Mouse (Mus musculus) forebrain, embryonic 11.5 days (tissue): ENCODE results near the gene Gm5475. TPM values are rescaled to one million over a fixed set of nuclear protein-coding genes. Genes with fewer than 3 reads are reported as not detected.
A peak's percentile ranks its signal among the peaks of the same experiment; 100 is the strongest.

ENCODE experiments used
- ATAC-seq: fragments of 200-750 bp; cut with Nextera tagmentation; replicated peaks from 2 replicates; pipeline ENCODE4 v1.8.0; 2017; ENCODE audit warnings: moderate TSS enrichment; ENCODE audit not compliant: low FRiP score
- DNase-seq: peaks from one replicate; pipeline ENCODE4 v3.0.0-alpha.2; 2017; ENCODE audit warnings: low spot score
- H3K27ac ChIP-seq: fragments of 300-500 bp; sonication (generic); 2 replicates; pipeline ENCODE4 v1.5.1; 2014; ENCODE audit warnings: low read depth, low read length
- H3K27me3 ChIP-seq: fragments of 300-500 bp; sonication (generic); 2 replicates; pipeline ENCODE4 v1.6.1; 2014; ENCODE audit warnings: mild to moderate bottlenecking, low read length, mixed read lengths; ENCODE audit not compliant: control insufficient read depth, insufficient read depth
- H3K36me3 ChIP-seq: fragments of 300-500 bp; sonication (generic); 2 replicates; pipeline ENCODE4 v1.6.1; 2014; ENCODE audit warnings: mild to moderate bottlenecking, low read length, moderate library complexity, mixed read lengths; ENCODE audit not compliant: control insufficient read depth, insufficient read depth
- H3K4me1 ChIP-seq: fragments of 300-500 bp; sonication (generic); replicated peaks from 2 replicates; pipeline ENCODE4 v1.6.1; 2014; ENCODE audit warnings: low read length, mixed read lengths; ENCODE audit not compliant: control insufficient read depth, insufficient read depth
- H3K4me2 ChIP-seq: fragments of 300-500 bp; sonication (generic); 2 replicates; pipeline ENCODE4 v1.6.1; 2014; ENCODE audit warnings: low read depth, mild to moderate bottlenecking, low read length, moderate library complexity, mixed read lengths; ENCODE audit not compliant: severe bottlenecking
- H3K4me3 ChIP-seq: fragments of 300-500 bp; sonication (generic); 2 replicates; pipeline ENCODE4 v1.5.1; 2014; ENCODE audit warnings: low read depth, low read length
- H3K9ac ChIP-seq: fragments of 300-500 bp; sonication (generic); 2 replicates; pipeline ENCODE4 v1.6.1; 2014; ENCODE audit warnings: low read length
- H3K9me3 ChIP-seq: fragments of 300-500 bp; sonication (generic); 2 replicates; pipeline ENCODE4 v1.6.1; 2016; ENCODE audit warnings: low read length, mixed read lengths; ENCODE audit not compliant: control insufficient read depth
- WGBS: fragments of 180-500 bp; shearing (Covaris S2); extraction: QIAGEN DNeasy Blood & Tissue Kit; methylation state at CpG from one replicate; pipeline ENCODE4 v1.1.7; 2014; 5-methylcytosine and 5-hydroxymethylcytosine counted together
- polyA plus RNA-seq: library from polyadenylated mRNA; unstranded; fragments of >200 nt; fragmentation: Nextera tagmentation; extraction: Ambion mirVana; gene quantifications from 2 replicates; pipeline ENCODE4 v1.2.1, GENCODE M21; 2014

The Gm5475 gene
- polyA plus RNA-seq, 1 experiment from 2014 or later = not detected

DNA sequence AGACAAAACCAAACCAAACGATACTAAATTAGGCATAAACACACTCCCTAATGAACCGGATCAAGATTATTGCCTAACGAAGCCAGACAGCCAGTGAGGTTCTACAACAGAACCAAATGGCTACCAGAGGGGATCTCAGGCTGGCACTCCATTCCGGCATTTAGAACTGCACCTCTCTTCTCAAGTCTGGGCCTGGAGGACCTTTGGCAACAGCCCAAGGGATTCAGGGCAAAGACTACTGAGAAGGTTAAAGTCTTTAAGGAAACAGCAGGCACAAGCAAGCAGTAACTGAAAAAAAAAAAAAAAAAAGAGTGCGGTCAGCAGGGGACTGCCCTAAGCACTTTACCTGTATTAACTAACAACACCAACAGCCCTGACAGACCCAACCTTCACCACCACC is 40.1 kb downstream of the Gm5475 start:
- Histone ChIP-seq H3K9me3 (no peaks in the 10 kb centered on the region), H3K36me3 (no peaks in the 10 kb centered on the region), H3K4me1 (no peaks in the 10 kb centered on the region), H3K4me3 (no peak overlapping the region), H3K27ac (no peak overlapping the region), H3K4me2 (no peak overlapping the region), H3K9ac (no peak overlapping the region), H3K27me3 (no peaks in the 10 kb centered on the region)
- 76% methylated on average over 5 of the region's 5 CpGs for whole genome bisulfite sequencing
- no peak for DNase-seq
- ATAC-seq = no peak

DNA sequence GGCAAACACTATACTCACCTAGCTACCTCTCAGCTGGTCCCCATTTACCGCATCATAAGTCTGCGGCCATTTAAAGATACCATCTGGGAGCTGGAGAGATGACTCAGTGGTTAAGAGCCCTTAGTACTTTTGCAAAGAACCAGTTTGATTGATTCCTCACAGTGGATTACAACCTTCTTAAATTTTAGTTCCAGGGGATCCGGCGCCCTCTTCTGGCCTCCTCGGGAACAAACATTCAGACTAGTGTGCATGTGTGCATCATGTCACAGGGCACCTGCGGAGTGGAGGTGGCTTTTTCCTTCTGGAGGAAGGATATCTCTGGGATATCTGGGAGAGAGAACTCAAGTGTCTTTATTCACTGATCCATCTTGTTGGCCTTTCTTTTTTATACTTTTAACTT is 41.8 kb downstream of the Gm5475 start:
- Histone ChIP-seq H3K9ac (no peak overlapping the region), H3K9me3 (no peaks in the 10 kb centered on the region), H3K27ac (no peak overlapping the region), H3K36me3 (no peaks in the 10 kb centered on the region), H3K4me2 (no peak overlapping the region), H3K4me1 (0 out of 2 replicates have a peak, but pooled peaks cover 2% of the 10 kb centered on the region), H3K4me3 (no peak overlapping the region), H3K27me3 (no peaks in the 10 kb centered on the region)
- DNase-seq (peak; percentile 73), ATAC-seq (no peak)
- WGBS = 29% methylated on average over 6 of the region's 6 CpGs

DNA sequence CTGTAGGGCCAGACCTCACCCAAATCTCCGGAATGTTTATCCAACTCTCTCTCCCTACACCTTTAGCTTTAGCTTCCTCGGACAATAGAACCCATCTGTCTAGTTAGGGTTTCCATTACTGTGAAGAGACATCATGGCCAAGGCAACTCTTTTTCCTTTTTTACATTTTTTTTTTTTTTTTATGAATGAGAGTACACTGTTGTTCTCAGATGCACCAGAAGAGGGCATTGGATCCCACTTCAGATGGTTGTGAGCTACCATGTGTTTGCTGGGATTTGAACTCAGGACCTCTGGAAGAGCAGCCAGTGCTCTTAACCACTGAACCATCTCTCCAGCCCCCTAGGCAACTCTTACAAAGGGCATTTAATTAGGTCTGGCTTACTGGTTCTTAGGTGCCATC is 43.5 kb downstream of the Gm5475 start:
- ATAC-seq (no peak), DNase-seq (no peak)
- Histone ChIP-seq H3K9ac (no peak overlapping the region), H3K4me3 (no peak overlapping the region), H3K4me1 (peaks cover 6% of the 10 kb centered on the region), H3K9me3 (no peaks in the 10 kb centered on the region), H3K27ac (no peak overlapping the region), H3K4me2 (no peak overlapping the region), H3K27me3 (no peaks in the 10 kb centered on the region), H3K36me3 (no peaks in the 10 kb centered on the region)
- WGBS = 80% methylated on average over 2 of the region's 2 CpGs

DNA sequence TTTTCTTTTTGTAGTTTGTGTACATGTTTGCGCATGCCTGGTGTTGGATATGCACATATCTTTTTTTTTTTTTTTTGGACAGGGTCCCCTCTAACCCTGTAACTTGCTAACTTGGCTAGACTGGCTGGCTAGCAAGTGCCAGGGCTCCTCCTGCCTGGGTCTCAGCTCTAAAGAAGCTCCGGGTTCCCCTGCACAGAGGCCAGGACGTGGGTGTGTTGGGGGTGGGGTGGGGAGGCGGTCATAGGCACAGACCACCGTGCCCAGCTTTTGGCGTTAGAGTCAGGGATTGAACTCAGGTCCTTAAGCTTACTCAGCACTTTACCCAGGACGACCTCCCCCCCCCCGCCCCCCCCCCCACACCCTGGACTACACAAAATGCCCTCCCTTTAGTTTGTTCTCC is 45.8 kb downstream of the Gm5475 start:
- Histone ChIP-seq H3K27ac (no peak overlapping the region), H3K9ac (no peak overlapping the region)
- WGBS = 40% methylated on average over 8 of the region's 8 CpGs

DNA sequence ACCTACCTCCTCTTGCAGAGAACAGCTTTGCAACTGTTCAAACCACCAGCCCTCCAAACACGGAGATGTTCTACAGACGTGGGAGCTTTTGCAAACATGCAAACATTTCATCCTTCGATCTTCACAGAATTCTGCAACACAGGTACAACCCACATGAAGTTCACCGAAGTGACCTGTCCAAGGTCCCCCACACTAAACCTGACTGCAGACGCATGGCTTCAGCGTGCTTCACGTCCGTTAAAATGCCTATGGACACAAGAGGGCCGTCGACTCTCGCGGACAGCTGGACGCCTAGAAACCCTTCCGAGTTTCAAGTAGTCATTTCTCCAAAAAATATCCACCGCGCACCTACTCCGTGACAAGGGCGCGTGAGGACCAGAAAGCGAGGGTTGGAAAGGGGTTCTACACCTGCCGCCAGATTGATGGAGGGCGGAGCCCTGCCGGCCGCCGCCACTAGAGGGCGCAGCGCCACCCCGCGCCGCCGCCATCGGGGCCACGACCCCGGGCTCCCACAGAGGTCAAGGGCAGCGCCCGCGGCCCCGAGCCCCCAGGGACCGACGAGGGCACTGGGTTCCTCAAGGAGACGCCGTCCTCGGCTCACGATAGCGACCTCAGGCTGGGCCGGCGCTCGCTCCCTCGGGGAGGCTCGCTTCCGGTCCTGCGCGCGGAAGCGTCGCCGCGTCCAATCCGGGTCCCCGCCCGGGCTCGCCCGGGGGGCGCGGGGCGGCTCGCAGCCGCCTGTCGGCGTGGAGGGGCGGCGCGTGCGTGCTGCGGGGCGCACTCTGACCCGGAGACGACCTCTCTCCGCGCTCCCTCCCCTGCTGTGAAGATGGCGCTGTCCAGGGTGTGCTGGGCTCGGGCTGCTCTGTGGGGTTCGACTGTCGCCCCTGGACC is 46.6 kb downstream of the Gm5475 start, which contains the start of gene Letmd1:
Letmd1 (plus strand) TSS at position 729 of the 894 bp plus-strand sequence.
- H3K27ac ChIP-seq = peak within 1 kb of the TSS; percentile 58
- H3K9me3 ChIP-seq = no peaks in the 10 kb centered on the region
- no peaks in the 10 kb centered on the region for H3K27me3 ChIP-seq
- H3K36me3 ChIP-seq = peaks cover 2% of the 10 kb centered on the region; the same call in 1 of the 2 replicates
- ATAC-seq (peak; percentile 90), DNase-seq (peak; percentile 92)
- peak within 1 kb of the TSS; percentile 79 for H3K4me2 ChIP-seq
- H3K4me3 ChIP-seq = peak within 1 kb of the TSS; percentile 76
- peaks cover 6% of the 10 kb centered on the region for H3K4me1 ChIP-seq
- 2% methylated on average over 82 of the region's 84 CpGs for WGBS
- peak within 1 kb of the TSS; percentile 88 for H3K9ac ChIP-seq

More for the DNA sequence above, 45.8 kb downstream of the Gm5475 start:
- Histone ChIP-seq H3K4me3 (peak overlapping the region; percentile 76; the same call in 1 of the 2 replicates), H3K36me3 (peaks cover 2% of the 10 kb centered on the region; the same call in 1 of the 2 replicates), H3K4me2 (peak overlapping the region; percentile 79), H3K9me3 (no peaks in the 10 kb centered on the region), H3K4me1 (peaks cover 6% of the 10 kb centered on the region), H3K27me3 (no peaks in the 10 kb centered on the region)
- ATAC-seq (no peak), DNase-seq (no peak)

DNA sequence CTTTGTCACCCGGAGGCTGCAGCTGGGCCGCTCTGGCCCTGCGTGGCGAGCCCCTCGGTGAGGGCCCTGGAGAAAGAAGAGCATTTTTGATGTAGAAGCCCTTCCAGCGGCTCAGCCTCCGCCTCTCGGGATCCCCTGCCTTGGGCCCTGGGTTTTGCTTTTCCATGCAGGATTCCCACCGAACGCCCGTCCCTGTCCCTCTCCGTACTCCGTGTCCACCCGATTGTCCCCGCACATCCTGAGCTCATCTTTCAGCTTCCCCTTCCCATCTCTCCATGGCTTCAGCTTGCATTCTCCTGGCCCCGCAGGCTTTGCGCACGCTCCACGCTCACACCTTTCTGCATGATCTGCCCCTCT is 47.2 kb downstream of the Gm5475 start:
- under 1% methylated on average over 19 of the region's 19 CpGs for WGBS
- ATAC-seq (no peak; the same call in 1 of the 2 replicates), DNase-seq (no peak)
- H3K4me1 ChIP-seq = peaks cover 6% of the 10 kb centered on the region
- H3K36me3 ChIP-seq = peaks cover 2% of the 10 kb centered on the region; the same call in 1 of the 2 replicates
- peak overlapping the region; percentile 79 for H3K4me2 ChIP-seq
- peak overlapping the region; percentile 76 for H3K4me3 ChIP-seq
- H3K27ac ChIP-seq = peak overlapping the region; percentile 58
- peak overlapping the region; percentile 88 for H3K9ac ChIP-seq
- no peaks in the 10 kb centered on the region for H3K27me3 ChIP-seq
- no peaks in the 10 kb centered on the region for H3K9me3 ChIP-seq

DNA sequence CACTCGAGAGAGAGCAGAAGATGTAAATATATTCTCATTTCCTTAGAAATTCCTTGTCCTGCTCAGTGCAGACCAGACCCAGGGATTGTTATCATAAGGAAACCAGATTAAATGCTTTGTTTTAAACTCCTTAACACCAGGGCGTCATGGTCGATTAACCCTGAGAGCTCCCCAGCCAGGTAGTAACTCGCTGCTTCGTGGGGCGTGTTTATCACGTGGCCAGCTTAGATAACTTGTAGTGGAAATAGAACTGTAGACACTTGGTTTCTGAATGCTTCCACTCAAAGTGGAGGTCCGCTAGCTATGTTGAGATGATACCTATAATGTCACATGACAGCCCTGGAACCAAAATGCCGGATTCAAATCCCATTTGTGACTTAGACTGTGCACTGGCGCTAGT is 48.1 kb downstream of the Gm5475 start:
- Histone ChIP-seq H3K4me3 (peak overlapping the region; percentile 76), H3K4me2 (peak overlapping the region; percentile 79), H3K9ac (peak overlapping the region; percentile 88; the same call in 1 of the 2 replicates), H3K27ac (no peak overlapping the region), H3K36me3 (peaks cover 5% of the 10 kb centered on the region; the same call in 1 of the 2 replicates), H3K9me3 (no peaks in the 10 kb centered on the region), H3K4me1 (peaks cover 6% of the 10 kb centered on the region), H3K27me3 (no peaks in the 10 kb centered on the region)
- 66% methylated on average over 10 of the region's 10 CpGs for WGBS
- ATAC-seq (no peak), DNase-seq (no peak)

DNA sequence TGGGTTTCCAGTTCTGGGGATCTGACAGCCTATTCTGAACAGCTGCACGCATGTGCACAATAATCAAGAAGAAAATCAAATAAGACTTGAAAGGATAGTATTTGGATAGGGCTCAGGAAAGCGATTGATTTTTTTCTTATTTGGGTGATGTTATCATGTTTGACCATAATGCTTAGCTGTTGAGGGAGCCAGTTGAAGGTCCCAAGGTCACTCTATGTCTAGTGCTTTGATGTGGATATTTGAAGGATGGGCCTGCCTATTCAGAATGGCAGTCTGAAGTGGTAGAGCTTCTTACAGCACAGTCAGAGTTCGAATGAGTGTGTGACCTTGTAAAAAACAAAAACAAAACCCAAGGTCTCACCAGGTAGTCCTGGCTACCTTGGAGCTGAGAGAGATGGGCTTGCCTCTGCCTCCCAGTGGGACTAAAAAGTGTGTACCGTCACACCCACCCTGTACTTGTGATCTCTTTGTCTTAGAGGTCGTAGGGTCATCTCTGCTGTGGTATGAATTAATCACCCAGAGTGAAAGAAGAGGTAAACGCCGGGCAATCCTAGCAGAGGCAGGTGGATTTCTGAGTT is 52.1 kb downstream of the Gm5475 start:
- no peak for DNase-seq
- ATAC-seq = no peak
- H3K36me3 ChIP-seq = peaks cover 10% of the 10 kb centered on the region; the same call in 1 of the 2 replicates
- peaks cover 4% of the 10 kb centered on the region for H3K4me1 ChIP-seq
- H3K4me3 ChIP-seq = no peak overlapping the region
- H3K4me2 ChIP-seq = no peak overlapping the region
- WGBS = 84% methylated on average over 7 of the region's 7 CpGs
- H3K9ac ChIP-seq = no peak overlapping the region
- H3K9me3 ChIP-seq = no peaks in the 10 kb centered on the region
- H3K27me3 ChIP-seq = no peaks in the 10 kb centered on the region
- no peak overlapping the region for H3K27ac ChIP-seq
